Mouse (Mus musculus) ES-E14 (cell line): ENCODE measurements around the gene Kcnj9.

Experiments
- CHD2 ChIP-seq: IDR thresholded peaks from 2 replicates; pipeline ENCODE4 v1.6.1; 2014; ENCODE audit warnings: mild to moderate bottlenecking, low read depth, low read length, inconsistent platforms
- HCFC1 ChIP-seq: IDR thresholded peaks from 2 replicates; pipeline ENCODE4 v1.6.1; 2012; ENCODE audit warnings: low read length, inconsistent platforms, borderline replicate concordance; ENCODE audit not compliant: insufficient read depth

DNA sequence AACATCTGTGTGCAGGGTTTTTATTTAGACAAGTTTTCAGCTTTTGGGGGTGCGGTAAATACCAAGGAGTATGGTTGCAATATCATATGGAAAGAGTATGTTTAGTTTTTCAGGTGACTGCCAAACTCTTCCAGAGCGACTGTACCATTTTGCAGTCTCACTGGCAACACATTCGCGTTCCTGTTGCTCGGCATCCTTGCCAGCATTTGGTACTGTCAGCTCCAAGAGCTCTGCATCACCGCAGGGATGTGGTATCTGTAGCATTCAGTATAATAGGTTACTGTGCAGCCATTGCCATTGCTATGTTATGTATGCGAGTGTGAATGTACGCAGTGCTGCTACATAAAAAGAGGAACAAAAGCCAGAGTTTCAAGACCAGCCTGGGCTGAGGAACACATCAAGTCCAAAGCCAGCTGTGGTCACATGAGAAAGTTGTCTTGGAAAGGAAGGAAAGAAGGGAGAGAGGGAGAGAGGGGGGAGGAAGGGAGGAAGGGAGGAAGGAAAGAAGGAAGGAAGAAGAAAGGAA, 2.4 kb upstream of the Kcnj9 start:
- TF ChIP-seq CHD2 (no peak), HCFC1 (no peak)
